Comparison of ENCODE assay signal across 8 mouse cellular contexts in genomic region chr7:68128271-68128674, GRCm38 (mm10).
DNase-seq lines count a peak whose midpoint lies in the region; ATAC-seq and TF ChIP-seq lines count a peak whose summit lies in the region.

No protein-coding gene starts in this region.

- TF ChIP-seq CTCF in layer of hippocampus, adult 2 months (conservative IDR thresholded peaks at IDR 0.05) = no peak

- H3K27me3 ChIP-seq in heart, embryonic 14.5 days (ENCODE audit: control insufficient read depth, insufficient read depth, low read length) = no peaks in the 10 kb centered on the region
- H3K27me3 ChIP-seq in liver, embryonic 13.5 days = peaks cover 2% of the 10 kb centered on the region

- peak overlapping the region; percentile 76 for H3K9ac ChIP-seq in heart, embryonic 14.5 days (ENCODE audit: low read length)
- peak overlapping the region; percentile 81 for H3K9ac ChIP-seq in liver, embryonic 13.5 days

- H3K4me2 ChIP-seq in heart, embryonic 14.5 days (ENCODE audit: low read length) = peak overlapping the region; percentile 97
- peak overlapping the region; percentile 88 for H3K4me2 ChIP-seq in liver, embryonic 13.5 days

- H3K9me3 ChIP-seq in heart, embryonic 14.5 days (ENCODE audit: control insufficient read depth, low read length) = no peaks in the 10 kb centered on the region
- H3K9me3 ChIP-seq in liver, embryonic 13.5 days (replicated peaks) = no peaks in the 10 kb centered on the region

- peak overlapping the region; percentile 98 for H3K27ac ChIP-seq in layer of hippocampus, adult 2 months
- peak overlapping the region in 1 of 2 experiments; percentile 85; a peak in 2 of 4 replicates for H3K27ac ChIP-seq in heart, embryonic 14.5 days (replicated peaks in 1 of 2; ENCODE audit: control insufficient read depth in 1 of 2, insufficient read depth in 1 of 2, low read depth in 2 of 2, low read length in 2 of 2)
- peak overlapping the region; percentile 96 for H3K27ac ChIP-seq in liver, embryonic 13.5 days

- DNase-seq in layer of hippocampus, adult 2 months (ENCODE audit: low spot score in 2 of 2) = no peak
- no peak for DNase-seq in layer of hippocampus, postnatal 14 days (ENCODE audit: low spot score in 2 of 2)
- peak; percentile 32 for DNase-seq in c-Kit-negative CD71-positive TER-119-positive erythroid progenitor cells, embryonic 14.5 days (ENCODE audit: low read depth, low spot score)
- DNase-seq in liver, embryonic 13.5 days = peak; percentile 34
- DNase-seq in frontal cortex, postnatal 10 days (ENCODE audit: low spot score in 2 of 2) = no peak
- DNase-seq in adrenal gland, postnatal 36 days = no peak
- no peak for DNase-seq in frontal cortex, postnatal 36 days (ENCODE audit: low spot score in 2 of 2)

- WGBS in heart, embryonic 14.5 days = 11% methylated on average over 7 of the region's 7 CpGs
- WGBS in liver, embryonic 13.5 days (ENCODE audit: insufficient replicate concordance) = 12% methylated on average over 7 of the region's 7 CpGs

- peaks cover 14 to 45% of the 10 kb centered on the region in 2 experiments for H3K4me1 ChIP-seq in heart, embryonic 14.5 days (ENCODE audit: control insufficient read depth in 2 of 2, insufficient read depth in 2 of 2, low read length in 2 of 2)
- peaks cover 49% of the 10 kb centered on the region for H3K4me1 ChIP-seq in liver, embryonic 13.5 days (replicated peaks)

- ATAC-seq in heart, embryonic 14.5 days (ENCODE audit: insufficient number of reproducible peaks, insufficient read depth, low FRiP score, low read depth) = no peak
- ATAC-seq in liver, embryonic 13.5 days (ENCODE audit: low read depth) = no peak

- peak overlapping the region; percentile 88 for H3K4me3 ChIP-seq in layer of hippocampus, adult 2 months
- peak overlapping the region in 1 of 2 experiments; percentile 75; a peak in 3 of 4 replicates for H3K4me3 ChIP-seq in heart, embryonic 14.5 days (ENCODE audit: control insufficient read depth in 1 of 2, insufficient read depth in 1 of 2, low read depth in 1 of 2, low read length in 2 of 2)
- peak overlapping the region; percentile 69 for H3K4me3 ChIP-seq in liver, embryonic 13.5 days (replicated peaks)

- H3K36me3 ChIP-seq in heart, embryonic 14.5 days (ENCODE audit: control insufficient read depth, insufficient read depth, low read length) = no peaks in the 10 kb centered on the region
- H3K36me3 ChIP-seq in liver, embryonic 13.5 days = no peaks in the 10 kb centered on the region

Comparison
In these comparisons a context has a peak if more than half of its experiments do, and no peak if none do; other contexts are left out.
1. DNase-seq: peak in c-Kit-negative CD71-positive TER-119-positive erythroid progenitor cells, embryonic 14.5 days (single experiment) and liver, embryonic 13.5 days (single experiment); none in layer of hippocampus, adult 2 months (0 of 2), layer of hippocampus, postnatal 14 days (0 of 2), frontal cortex, postnatal 10 days (0 of 2), adrenal gland, postnatal 36 days (0 of 2) and frontal cortex, postnatal 36 days (0 of 2).